Mouse (Mus musculus) kidney, adult 2 months (tissue): Measurements from ENCODE around the gene Igdcc4.

Source experiments
- CTCF ChIP-seq: fragments of 200-500 bp; conservative IDR thresholded peaks from 2 replicates; pipeline ENCODE4 v1.5.1; 2011; ENCODE audit warnings: low read depth, mild to moderate bottlenecking, control low read depth, low read length, moderate library complexity, mixed read lengths; ENCODE audit not compliant: insufficient read depth, insufficient read length
- POLR2A ChIP-seq: fragments of 200-500 bp; IDR thresholded peaks from one replicate; pipeline ENCODE4 v1.6.1; 2011; ENCODE audit warnings: low read depth, low read length, control low read depth

DNA sequence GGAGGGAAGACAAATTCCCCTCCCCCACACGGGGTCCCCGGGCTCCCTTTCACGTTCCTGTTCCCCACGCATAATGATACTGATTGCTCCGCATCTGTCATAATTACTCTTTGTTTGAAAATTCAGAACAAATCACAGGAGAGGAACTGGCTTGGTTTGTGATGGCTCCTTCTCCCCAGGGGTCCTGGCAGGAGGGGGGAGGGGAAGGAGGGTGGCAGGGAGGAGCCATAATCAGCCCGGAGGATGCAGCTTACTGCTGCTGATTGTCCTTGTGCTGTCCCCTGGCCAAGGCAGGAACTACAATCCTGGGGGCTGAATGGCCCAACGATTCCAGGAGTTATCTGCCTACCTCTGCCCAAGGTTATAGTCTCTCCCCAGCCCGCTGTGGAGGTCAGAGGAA is 55.3 kb downstream of the Igdcc4 start:
- no peak for TF ChIP-seq POLR2A
- TF ChIP-seq CTCF = no peak
